In the genomic region with DNA sequence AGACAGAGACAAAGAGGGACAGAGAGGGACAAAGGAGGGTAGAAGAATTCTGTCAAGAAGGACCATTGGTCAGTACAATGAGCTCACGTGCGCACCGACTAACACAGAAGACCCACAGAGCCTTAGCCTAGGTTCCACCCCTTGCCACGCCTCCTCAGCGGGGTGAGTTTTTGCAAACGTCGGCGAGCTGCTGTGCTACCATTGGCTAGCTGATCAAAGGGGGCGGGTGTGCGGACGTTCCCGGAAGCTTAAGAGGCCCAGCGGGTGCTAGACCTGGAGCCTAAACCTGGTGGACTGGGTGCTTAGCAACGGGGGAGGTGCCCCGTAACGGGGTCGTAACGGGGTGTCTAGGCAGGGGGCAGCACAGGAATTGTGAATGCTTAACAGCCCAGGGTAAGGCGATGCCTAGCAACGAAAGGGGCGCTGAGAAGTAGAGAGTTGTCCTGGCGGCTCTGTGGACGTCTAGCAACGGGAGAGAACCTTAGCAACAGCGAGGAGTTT, we compare ENCODE assay signal across 8 mouse cellular contexts. TPM values are rescaled to one million over a fixed set of nuclear protein-coding genes. Genes with fewer than 3 reads are reported as not detected.
DNase-seq lines count a peak whose midpoint lies in the region; ATAC-seq lines count a peak whose summit lies in the region.

Gene Coq8b, plus strand, starts transcription at position 243 of the 501 bp plus-strand sequence.

- no peaks in the 10 kb centered on the region for H3K9me3 ChIP-seq in intestine, embryonic 14.5 days (ENCODE audit: control insufficient read depth, low read length)

- H3K4me3 ChIP-seq in intestine, embryonic 14.5 days (ENCODE audit: low read depth, low read length) = peak within 1 kb of the TSS; percentile 56

- peak; percentile 84 for ATAC-seq in intestine, embryonic 14.5 days (replicated peaks; ENCODE audit: low FRiP score, low TSS enrichment, low read depth)

- no peaks in the 10 kb centered on the region for H3K27me3 ChIP-seq in intestine, embryonic 14.5 days (replicated peaks; ENCODE audit: control insufficient read depth, insufficient read depth, low read length)

- peaks cover 17% of the 10 kb centered on the region for H3K4me1 ChIP-seq in intestine, embryonic 14.5 days (replicated peaks; ENCODE audit: control insufficient read depth, insufficient read depth, low read length)

- peak within 1 kb of the TSS; percentile 22 for H3K27ac ChIP-seq in intestine, embryonic 14.5 days (ENCODE audit: low read depth)

- peaks cover 3% of the 10 kb centered on the region; the same call in 1 of the 2 replicates for H3K36me3 ChIP-seq in intestine, embryonic 14.5 days (ENCODE audit: control insufficient read depth, insufficient read depth, low read length)

- H3K9ac ChIP-seq in intestine, embryonic 14.5 days (ENCODE audit: low read length) = peak within 1 kb of the TSS; percentile 39

- intact Hi-C loops in left cerebral cortex, postnatal 14 days (cut with DNase I) = loop anchor here (2.0 kb wide), 1 partner anchor 26 kb away; the partner anchor contains the start of gene Numbl

- DNase-seq in adrenal gland, adult 18-20 months (ENCODE audit: low spot score in 2 of 2) = peak; percentile 89
- DNase-seq in embryo, embryonic 11 days = peak; percentile 98
- DNase-seq in gastrocnemius, postnatal 25 days = peak; percentile 91
- DNase-seq in intestine, embryonic 14.5 days (ENCODE audit: low spot score) = peak; percentile 95
- DNase-seq in left cerebral cortex, postnatal 14 days (ENCODE audit: low spot score in 2 of 2) = peak; percentile 91 to 96
- peak; percentile 96 for DNase-seq in mesoderm, embryonic 11.5 days (ENCODE audit: low read depth, low spot score)
- peak; percentile 89 to 94 for DNase-seq in right cerebral cortex, postnatal 36 days (ENCODE audit: low spot score in 2 of 2)
- DNase-seq in yolk sac, embryonic 10.5 days (ENCODE audit: low spot score) = peak; percentile 97

- peak within 1 kb of the TSS; percentile 57 for H3K4me2 ChIP-seq in intestine, embryonic 14.5 days (ENCODE audit: low read length)

- under 1% methylated on average over 25 of the region's 25 CpGs for WGBS in intestine, embryonic 14.5 days

RNA-seq across cellular contexts. Expression of gene Coq8b, which starts in this region (rescaled TPM):
- total RNA-seq in adrenal gland, adult 18-20 months (2021) = 10 to 100 TPM; 38.2 to 68.0 TPM
- total RNA-seq in gastrocnemius, postnatal 25 days (2021) = 1 to 10 TPM; 3.0 to 4.9 TPM
- 16.7 and 18.0 TPM in 2 replicates for polyA plus RNA-seq in intestine, embryonic 14.5 days (2014; fragmentation: Nextera tagmentation; extraction: Ambion mirVana)
- total RNA-seq in left cerebral cortex, postnatal 14 days (2021) = 10 to 100 TPM; 31.2 to 34.8 TPM

Comparison
In these comparisons a context has a peak if more than half of its experiments do, and no peak if none do; other contexts are left out.
1. Peak in every context shown above with its lines: DNase-seq, ATAC-seq, H3K4me3 ChIP-seq and H3K27ac ChIP-seq.
2. RNA of gene Coq8b (total RNA-seq): 38.2 to 68.0 TPM in adrenal gland, adult 18-20 months and 31.2 to 34.8 TPM in left cerebral cortex, postnatal 14 days; 3.0 to 4.9 TPM in gastrocnemius, postnatal 25 days; every median in the first group is over 4 times any median in the second.